Mouse (Mus musculus): ENCODE results near the gene Rgs7. TPM values are rescaled to one million over a fixed set of nuclear protein-coding genes. Genes with fewer than 3 reads are reported as not detected.

Gene Rgs7
- total RNA-seq, 2 experiments from 2014 or later: 69.1 to 70.0 TPM

- no peak for DNase-seq
- intact Hi-C loops (cut with DNase I): no loop called here
These were observed 304.1 kb downstream of the Rgs7 start for GRCm38 (mm10) chr1:175188186-175188585.

DNA sequence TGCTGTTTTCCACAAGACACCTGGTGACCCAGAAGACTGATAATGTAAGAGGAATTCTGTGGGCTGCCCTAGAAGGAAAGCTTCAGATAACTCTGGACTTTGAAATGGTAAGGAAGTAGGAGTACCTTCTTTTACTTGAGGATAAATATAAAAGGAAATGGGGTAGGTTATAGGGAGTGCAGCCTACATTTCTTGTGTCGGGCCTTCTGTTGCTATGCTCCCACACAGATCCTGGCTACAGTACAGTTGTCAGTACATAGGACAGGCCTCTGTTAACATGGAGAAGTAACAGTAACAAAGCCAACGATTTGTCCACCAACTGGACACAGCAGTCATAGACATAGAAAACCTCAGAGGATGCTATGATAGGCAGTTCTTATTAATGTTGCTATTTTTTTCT lies 307.1 kb downstream of the Rgs7 start:
- intact Hi-C loops (cut with DNase I): no loop called here

DNA sequence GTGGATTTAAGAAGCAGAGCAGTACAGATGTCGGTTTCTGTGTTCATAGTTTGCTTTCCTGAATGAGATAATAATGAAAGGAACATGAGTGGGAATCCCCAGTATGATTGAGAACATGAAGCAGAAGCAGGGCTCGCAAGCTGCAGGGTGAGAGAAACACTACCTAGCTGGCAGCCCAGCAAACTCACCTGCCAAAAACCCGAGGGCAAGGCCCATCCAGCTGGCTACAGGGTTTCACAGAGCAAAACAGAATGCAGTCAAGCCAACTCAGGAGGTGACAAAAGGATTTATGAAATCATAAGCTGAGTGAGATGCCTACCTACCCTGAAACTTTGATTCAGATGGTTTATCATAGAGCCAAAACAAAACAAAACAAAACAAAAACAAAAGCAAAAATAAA lies 307.6 kb downstream of the Rgs7 start:
- intact Hi-C loops (cut with DNase I): no loop called here
- peak; percentile 2 for DNase-seq

More for the DNA sequence above, 307.1 kb downstream of the Rgs7 start:
- no peak for DNase-seq

DNA sequence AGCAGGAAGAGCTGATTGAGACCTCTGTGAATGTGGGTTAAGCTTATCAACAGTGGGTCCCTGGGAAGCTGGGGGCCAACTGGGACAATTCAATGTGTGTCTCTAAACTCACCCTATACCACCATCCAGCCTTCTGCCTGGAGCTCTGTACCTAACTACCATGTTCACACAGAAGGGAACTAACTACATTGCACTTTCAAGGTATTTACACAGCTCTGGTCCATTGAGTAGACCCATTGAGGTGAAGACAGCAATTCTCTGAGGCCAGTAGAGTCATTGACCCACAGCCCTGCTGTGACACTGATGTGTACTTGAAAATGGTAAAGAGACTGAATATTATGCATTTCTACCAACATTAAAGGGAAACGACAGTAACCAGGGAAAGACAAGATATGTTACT lies 313.6 kb downstream of the Rgs7 start:
- intact Hi-C loops (cut with DNase I): no loop called here
- no peak for DNase-seq

DNA sequence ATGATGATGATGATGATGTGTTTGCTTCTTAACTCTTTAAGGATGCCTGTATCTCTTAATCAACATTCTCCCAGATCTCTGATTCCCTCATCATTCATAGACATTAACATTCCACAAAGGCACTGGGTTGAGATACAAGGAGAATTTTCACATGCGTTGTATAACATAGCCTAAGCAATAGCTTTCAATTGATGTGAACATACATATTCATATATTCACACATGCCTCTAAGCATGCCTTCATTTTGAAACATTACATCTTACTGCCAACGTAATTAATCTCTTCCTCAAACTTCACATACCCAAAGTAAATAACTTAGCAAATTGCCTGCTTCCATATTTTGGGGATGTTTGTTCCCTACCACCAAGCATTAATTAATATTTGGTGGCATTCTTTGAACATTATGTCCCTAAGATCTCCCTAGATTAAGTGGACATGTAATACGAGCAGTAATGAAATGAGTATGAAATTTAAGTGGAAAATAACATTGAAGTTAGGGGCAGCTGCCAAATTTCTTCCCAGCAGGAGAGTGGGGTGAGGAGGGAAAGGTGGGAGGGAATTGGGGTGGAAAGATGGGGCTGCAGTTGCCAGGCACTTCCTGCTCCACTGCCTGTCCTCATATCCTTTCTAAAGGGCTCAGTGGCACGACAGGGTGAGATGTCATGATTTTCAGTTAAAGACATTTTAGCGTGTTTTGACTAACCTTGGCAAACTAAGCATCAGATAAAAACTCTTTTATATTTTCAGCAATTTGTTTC lies 317.2 kb downstream of the Rgs7 start:
- intact Hi-C loops (cut with DNase I): no loop called here
- DNase-seq: no peak

DNA sequence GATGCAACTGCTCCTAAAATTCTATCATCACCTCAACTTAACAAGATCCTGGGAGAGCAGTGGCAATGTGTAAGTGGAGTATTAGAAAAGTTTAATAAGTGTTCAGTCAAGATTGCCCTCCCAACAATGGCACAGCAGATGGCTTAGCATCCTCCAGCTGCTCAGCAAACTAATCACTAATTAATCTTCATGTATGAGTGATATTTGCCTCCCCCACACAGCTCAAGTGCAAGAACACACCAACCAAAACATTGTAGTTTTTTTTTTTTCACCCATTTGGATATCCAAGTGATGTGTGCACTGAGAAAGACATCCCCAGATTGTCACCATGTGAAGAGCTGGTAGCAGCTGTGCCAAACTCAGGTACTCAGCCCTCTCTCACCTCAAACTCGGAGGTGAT lies 336.8 kb downstream of the Rgs7 start:
- no peak for DNase-seq
- intact Hi-C loops (cut with DNase I): no loop called here

GRCm38 (mm10) chr1:175143051-175143450 lies 349.2 kb downstream of the Rgs7 start:
- no peak for DNase-seq
- intact Hi-C loops (cut with DNase I): no loop called here

DNA sequence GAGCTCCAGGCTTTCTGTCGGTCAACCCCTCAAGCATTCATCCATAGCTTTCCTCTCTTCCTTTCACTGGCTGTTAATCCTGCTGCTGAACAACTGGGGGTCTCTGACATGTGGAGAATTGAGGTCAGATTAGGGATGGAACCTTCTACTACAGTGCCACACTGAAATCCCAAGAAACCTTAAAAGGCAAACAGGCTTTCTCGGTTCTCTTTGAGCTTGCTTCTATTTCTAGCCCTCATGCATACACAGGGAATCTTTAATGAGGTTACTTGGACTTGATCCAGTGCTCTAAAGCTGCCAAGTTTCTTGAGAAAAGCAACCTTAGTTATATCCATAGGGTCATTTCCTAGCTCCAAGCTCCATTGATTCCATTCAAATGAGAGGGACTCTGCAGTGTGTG lies 363.8 kb downstream of the Rgs7 start:
- intact Hi-C loops (cut with DNase I): no loop called here
- peak; percentile 5 for DNase-seq

DNA sequence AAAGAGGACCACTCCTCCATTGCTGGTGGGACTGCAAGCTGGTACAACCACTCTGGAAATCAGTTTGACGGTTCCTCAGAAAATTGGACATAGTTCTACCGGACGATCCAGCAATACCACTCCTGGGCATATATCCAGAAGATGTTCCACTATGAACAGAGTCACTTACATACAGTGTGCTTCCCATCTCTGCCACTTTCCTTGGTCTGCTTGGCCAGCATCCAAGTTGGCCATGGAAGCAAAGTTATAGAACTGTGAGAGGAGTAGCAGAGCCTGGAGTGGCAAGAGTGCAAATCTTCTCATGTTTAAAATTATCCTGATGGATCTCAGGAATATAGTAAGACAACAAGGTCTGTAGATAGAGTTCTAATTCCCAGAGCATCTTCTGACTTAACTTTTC lies 367.9 kb downstream of the Rgs7 start:
- peak; percentile 13 for DNase-seq
- intact Hi-C loops (cut with DNase I): no loop called here

DNA sequence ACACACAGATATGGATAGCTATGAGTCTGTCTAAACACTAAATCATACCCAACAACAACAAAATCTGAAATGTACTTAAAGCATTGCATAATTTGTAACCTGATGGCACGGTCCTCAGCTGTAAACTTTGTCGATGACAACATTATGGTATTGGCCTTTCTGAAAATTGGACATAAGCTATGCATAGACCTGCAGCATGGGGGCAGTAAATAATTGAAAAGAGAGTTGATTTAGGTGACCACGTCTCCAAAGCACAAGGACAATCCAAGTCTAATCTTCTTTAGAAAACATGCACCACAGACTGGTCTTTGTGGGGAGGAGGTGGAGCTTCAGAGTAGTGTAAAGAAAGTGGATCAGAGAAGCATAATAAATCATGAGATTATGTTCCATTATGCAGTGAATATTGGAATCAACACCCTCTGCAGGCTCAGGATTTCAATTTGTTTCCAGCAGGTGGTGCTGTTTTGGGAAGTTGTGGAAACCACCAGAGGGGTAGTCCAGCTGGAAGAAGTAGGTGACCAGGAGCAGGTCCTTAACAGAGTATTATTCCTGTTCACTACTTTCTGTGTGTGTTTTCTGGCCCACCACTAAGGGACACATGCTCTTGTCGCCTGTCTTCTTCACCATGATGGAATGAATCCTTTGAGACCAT lies 373.3 kb downstream of the Rgs7 start:
- intact Hi-C loops (cut with DNase I): no loop called here
- DNase-seq: peak; percentile 4

DNA sequence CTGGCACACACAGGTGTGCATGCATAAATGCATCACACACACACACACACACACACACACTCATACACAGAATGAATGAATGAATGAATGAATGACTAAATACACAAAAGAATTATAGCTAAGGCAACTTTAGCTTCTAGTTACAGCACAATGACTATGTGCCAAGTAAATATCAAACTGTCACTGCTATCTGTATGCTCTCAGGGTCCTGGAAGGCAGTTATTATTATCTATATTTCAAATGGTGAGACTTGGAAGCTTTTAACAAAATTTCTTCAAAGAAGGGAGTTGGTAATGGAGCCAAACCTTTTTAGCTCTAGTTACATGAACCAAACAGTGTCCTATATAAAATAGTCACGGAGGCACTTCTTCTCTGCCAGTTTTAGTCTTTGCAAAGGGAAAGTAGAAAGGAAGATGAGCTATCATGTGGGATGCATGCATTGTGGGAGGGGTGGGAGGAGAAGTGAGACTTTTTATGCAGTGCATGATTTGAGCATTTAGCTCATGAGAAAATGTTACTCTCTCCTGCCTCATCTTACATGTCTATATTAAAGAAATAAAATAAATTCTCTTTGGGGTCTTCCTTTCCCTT lies 383.9 kb downstream of the Rgs7 start:
- no peak for DNase-seq

GRCm38 (mm10) chr1:175106315-175106714 lies 386.0 kb downstream of the Rgs7 start:
- no peak for DNase-seq
- intact Hi-C loops (cut with DNase I): no loop called here

More for the DNA sequence above, 383.9 kb downstream of the Rgs7 start:
- intact Hi-C loops (cut with DNase I): no loop called here

DNA sequence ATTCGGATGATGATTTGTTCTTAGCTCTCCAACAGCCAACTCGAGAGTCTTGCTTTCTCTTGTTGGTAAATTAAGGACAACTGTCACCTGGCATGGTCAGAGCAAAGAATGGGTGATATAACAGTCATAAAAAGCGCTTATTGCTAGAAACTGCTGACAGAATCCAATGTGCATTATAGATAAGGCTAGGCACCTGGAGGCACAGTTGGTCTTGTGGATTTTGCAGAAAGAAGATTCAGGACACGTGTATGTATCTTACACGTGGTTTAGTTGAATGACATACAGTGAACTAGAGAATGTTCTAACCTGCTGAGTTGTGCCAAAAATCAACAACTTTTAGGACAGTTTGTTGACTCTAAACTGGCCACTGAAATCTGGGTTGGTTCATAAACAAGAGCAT lies 386.9 kb downstream of the Rgs7 start:
- intact Hi-C loops (cut with DNase I): no loop called here
- DNase-seq: no peak

DNA sequence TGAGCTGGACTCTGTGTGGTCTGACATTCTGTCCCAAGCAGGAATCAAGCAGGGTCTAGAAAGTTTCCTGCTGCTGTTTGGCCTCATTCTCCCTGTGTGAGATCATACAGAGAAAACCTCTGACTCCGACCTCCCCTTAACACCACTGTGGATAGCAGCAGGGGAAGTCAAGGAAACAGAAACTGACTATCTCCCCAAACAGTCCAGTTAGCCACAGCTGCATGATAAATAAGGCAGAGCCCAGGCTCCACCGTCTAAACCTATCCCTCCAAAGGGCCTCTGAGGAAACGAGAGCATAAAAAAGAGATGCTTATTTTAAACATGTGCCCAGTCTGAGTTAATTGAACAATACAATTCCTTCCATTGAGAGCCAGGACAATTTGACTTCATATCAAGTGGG lies 395.3 kb downstream of the Rgs7 start:
- DNase-seq: no peak
- intact Hi-C loops (cut with DNase I): no loop called here

- no peak for DNase-seq
- intact Hi-C loops (cut with DNase I): no loop called here
These were observed 410.2 kb downstream of the Rgs7 start for GRCm38 (mm10) chr1:175082104-175082503.

- intact Hi-C loops (cut with DNase I): no loop called here
These were observed 412.3 kb downstream of the Rgs7 start for GRCm38 (mm10) chr1:175079819-175080608.

GRCm38 (mm10) chr1:175073500-175074232 lies 418.6 kb downstream of the Rgs7 start:
- no peak for DNase-seq
- intact Hi-C loops (cut with DNase I): no loop called here

More at GRCm38 (mm10) chr1:175079819-175080608, 412.3 kb downstream of the Rgs7 start:
- DNase-seq: no peak

DNA sequence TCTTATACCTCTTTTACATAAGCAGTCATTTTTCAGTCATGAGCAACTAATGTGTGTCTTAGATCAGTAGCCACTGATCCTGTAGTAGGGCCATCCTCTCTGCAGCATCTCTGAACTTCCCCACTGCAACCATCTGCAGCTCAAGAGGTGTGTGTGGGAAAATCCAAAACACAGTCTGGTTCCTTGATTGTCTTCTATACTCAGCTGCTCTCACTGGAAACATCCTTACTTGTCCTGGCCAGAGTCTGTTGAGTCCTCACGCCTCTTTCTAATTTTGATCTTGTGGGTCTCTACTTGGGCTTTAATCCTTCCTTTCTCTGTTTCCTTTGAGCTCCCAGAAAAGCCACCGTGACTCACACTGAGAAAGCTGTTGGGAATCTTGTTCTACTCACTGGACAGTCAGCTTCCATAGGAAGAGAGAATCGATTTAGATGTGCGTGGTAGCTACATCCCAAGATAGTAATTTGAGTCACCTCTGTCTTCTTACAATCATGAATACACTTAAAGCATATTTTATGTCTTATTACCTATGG lies 422.5 kb downstream of the Rgs7 start:
- DNase-seq: no peak
- intact Hi-C loops (cut with DNase I): no loop called here

DNA sequence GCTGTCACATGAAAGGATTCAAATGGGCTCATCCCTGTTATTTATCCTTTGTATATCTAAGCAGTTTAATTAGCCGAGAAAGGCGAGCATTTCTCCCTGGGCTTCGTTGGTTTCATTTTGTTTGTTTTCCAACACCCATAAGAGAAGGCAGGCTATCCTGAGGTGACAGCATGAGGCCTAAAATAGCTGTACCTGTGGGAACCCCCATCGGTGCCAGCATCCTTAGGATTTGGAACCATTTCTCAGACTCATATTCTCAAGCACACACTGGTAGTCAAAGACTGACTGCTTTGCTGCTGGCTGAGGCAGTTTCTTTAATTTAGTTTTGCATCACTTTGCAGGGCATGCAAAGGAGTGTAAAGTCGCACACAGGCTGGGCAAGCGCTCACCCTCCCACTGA lies 443.2 kb downstream of the Rgs7 start:
- DNase-seq: no peak
- intact Hi-C loops (cut with DNase I): no loop called here

GRCm38 (mm10) chr1:175041167-175041817 lies 451.0 kb downstream of the Rgs7 start:
- intact Hi-C loops (cut with DNase I): loop anchor here (5.0 kb wide), 1 partner anchor 561 kb away; no protein-coding TSS in a partner anchor
- peak; percentile 61 for DNase-seq
